Mouse (Mus musculus): ENCODE measurements at regions not wholly inside any gene's neighbourhood (a gene's known extent, or its start where the extent isn't known, plus 50 kb on each side); places are given as distances from the start of the nearest gene placed in this dataset.

DNA sequence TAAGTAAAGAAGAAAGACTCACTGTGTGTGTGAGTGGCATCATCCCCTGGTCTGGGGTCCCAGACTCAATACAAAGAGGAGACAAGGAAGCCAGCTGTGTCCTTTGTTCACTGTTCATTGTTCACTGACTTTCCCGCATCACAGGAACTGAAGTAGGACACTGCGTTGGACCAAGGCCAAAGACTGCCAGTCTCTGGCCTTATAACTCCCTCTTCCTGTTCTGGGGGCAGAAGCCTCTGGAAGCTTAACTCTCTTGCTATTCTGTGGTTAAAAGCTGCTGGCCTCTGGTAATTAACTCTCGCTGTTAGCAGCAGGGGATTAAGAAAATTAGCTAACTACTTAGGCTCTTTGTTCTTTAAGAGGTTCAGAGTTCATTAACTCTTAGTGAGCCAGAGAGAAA, 104.5 kb downstream of the Sec23ip start:
- TF ChIP-seq CTCF (IDR thresholded peaks at IDR 0.05), result no peak
- no peak for TF ChIP-seq EP300 (IDR thresholded peaks at IDR 0.05)

Measured in lung, postnatal 0 days (tissue).